Mouse (Mus musculus): ENCODE data around the gene Fyco1.

Fyco1 gene

GRCm38 (mm10) chr9:123851713-123852448 is at the start of gene Fyco1:
Gene Fyco1, minus strand, starts transcription at chr9:123851899.
- in situ Hi-C loops (cut with MboI, MseI) = loop anchor here (5.0 to 25.0 kb wide), 3 partner anchors 70 to 840 kb away; partner anchors contain the start of gene Tmem42 (in 1 of the 2)

GRCm38 (mm10) chr9:123872049-123872448 is 20.4 kb upstream of the Fyco1 start:
- in situ Hi-C loops (cut with MboI, MseI) = loop anchor here (5.0 to 25.0 kb wide), 3 partner anchors 50 to 860 kb away; partner anchors contain the start of gene Tmem42 (in 1 of the 2)

DNA sequence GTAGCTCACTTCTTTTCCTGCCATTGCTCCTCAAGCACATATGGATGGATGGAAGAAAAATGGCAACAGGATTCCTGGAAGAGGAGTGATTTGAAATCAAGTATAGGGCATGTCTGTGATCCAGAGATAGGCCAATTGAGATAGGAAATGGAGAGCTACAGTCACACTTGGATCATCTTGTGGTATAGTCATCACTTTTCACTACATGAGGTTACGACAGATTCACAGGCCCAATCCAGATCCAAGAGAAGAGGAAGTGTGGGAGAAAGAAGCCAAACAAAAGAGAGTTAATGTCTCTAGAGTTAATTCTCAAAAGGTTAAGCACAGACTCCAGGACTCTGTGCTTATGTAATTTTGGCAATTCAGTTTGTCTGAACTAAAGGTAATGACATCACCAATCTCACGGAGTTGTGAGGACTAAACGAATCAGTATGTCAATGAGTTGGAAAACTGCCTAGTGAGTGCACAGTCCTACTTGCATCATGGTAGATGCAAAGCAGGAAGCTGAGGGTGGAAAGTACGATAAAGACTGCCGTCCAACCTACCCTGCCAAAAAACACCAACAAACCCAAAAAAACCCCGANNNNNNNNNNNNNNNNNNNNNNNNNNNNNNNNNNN is 17.6 kb upstream of the Fyco1 start:
- in situ Hi-C loops (cut with MboI, MseI) = loop anchor here (5.0 to 25.0 kb wide), 3 partner anchors 58 to 857 kb away; partner anchors contain the start of gene Tmem42 (in 1 of the 2)

DNA sequence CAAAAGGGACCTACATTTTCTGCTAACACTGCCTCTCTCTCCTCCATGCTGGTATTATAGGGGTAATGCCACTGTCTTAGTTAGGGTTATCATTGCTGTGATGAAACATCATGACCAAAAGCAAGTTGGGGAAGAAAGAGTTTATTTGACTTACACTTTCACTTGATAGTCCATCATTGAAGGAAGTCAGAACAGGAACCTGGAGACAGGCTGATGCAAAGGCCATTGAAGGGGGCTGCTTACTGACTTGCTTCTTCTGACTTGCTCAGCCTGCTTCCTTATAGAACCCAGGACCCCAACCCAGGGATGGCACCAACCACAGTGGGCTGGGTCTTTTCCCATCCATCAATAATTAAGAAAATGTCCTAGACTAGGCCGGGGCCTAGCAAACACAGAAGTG is 11.9 kb upstream of the Fyco1 start:
- in situ Hi-C loops (cut with MboI, MseI) = loop anchor here in 1 of 2 experiments (25.0 kb wide), 1 partner anchor 851 kb away; the partner anchor contains the start of gene Tmem42

DNA sequence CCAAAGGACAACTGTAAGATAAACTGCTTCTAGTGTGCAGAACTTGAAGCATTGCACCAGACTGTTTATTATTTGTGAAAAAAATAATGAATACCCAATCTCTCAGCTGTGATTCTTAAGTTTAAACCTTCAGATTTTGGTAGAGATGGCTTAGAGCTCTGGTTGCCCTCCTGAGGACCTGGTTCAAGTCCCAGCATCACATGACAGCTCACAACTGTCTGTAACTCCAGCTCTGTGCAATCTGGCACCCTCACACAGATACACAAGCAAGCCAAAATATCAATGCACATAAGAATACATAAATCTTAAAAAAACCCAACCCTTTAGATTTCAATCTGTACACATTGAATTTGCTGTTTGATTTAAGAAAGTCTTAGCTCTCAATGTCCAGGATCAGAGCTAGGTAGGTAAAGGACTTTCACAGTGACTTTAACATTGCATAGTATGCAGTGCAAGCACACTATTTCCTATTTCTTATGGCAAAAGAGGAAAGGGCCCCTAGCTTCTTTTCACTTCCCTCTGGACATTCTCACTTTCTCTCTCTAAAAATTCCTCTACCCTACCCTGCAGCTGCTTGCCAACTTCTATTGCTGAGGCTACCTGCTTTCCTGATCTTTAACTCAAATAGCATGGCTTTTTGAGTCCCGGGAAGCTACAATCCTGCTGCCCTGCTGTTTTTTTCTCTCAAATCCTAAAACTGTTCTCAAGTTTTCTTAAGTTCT is 11.4 kb upstream of the Fyco1 start:
- in situ Hi-C loops (cut with MboI, MseI) = loop anchor here in 1 of 2 experiments (25.0 kb wide), 1 partner anchor 851 kb away; the partner anchor contains the start of gene Tmem42

GRCm38 (mm10) chr9:123861929-123862328 is 10.2 kb upstream of the Fyco1 start, which contains the start of gene Xcr1:
Gene Xcr1, minus strand, starts transcription at chr9:123862029.
- in situ Hi-C loops (cut with MboI, MseI) = loop anchor here in 1 of 2 experiments (25.0 kb wide), 1 partner anchor 850 kb away; the partner anchor contains the start of gene Tmem42

DNA sequence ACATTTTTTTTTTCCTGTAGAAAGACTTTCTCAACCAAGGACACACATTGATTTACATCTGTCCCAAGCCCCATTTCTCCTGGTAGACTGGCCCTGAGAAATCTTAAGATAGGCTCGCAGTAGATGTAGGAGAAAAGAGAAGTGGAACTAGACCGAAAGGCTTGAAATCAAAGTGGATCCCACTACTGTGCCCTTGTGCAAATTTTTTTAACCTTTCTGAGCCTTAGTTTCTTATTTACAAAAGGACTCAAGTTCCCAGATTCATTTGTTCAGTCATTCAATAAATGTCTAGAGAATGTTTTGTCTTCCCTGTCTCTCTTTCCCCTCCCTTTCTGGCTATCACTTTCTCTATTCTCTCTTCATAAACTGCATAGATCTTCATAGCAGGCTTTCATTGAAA is 5.1 kb upstream of the Fyco1 start:
- in situ Hi-C loops (cut with MboI, MseI) = loop anchor here (10.0 to 25.0 kb wide), 2 partner anchors 278 to 845 kb away; partner anchors contain the start of gene Tmem42 (in 1 of the 2)

DNA sequence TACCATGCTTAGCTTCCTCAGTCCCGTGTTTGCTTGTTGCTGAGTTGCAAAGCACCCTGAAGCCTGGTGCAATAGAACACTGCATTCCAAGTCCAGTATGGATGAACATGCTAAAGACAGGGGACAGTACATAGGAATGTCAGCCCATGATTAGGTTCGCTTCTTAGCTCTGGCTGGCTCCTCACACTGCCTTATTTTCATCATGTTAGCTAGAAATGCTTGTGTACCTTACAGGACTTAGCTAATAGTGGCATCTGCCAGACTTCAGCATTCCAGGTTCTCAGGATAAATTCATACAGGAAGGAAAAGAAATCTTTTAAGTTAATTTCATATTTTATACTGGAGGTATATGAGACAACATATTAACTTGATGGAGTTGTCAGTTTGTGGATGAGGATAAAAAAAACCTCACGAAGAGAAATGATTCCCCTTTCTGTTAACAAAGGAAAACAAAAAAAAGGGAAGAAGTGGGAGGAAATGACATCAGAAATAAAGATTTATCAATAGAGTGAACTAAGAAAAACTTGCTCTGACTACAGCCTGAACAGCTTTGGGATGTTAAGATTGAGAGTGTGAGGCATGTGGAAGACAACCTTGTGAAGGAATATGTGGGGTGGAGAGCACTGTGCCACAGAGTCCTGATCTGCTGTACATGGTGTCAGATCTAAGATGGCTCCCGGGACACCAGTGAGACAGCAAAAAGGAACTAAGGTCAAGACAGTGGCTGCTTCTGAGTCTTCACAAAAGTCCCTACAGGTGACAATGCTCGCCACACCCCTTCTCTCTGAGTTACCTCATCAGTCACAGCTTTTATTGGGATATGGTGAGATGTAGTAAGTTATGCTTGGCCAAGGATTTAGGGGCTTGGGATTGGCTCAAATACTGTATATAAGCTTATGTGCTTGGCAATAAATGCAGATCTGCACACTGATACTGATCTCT is 1.0 kb upstream of the Fyco1 start:
- in situ Hi-C loops (cut with MboI, MseI) = loop anchor here (5.0 to 25.0 kb wide), 3 partner anchors 70 to 840 kb away; partner anchors contain the start of gene Tmem42 (in 1 of the 2)

DNA sequence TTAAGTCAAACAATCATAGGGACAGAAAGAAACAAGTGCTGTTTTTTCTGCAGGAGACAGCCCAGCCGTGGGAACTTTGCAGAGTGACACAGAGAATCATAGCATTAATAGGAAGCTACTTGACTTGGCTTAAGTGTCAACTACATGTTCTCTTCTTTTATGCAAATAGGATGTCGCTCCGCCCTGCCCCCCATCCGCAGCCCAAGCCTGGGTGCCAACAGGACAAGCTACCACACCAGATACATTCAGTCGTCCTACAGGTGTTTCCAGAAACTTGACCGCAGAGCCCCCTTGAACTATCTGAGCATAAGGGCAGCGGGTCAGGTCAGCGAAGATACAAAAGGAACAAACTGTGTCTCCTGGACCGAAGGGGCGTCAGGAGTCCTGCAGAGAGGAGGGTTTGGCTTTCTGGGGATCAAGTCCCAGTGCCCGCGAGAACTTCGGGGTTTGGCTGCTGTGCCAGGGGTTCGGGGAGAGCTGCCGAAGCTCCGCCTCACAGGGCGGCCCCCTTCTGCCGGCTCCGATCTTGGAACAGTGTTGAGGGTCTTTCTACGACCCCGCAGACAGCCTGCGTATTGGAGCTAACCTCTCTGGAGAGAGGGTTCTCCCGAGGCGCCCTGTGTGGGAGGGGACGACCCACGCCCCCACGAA is 512 bp downstream of the Fyco1 start:
- in situ Hi-C loops (cut with MboI, MseI) = loop anchor here (5.0 to 25.0 kb wide), 3 partner anchors 71 to 839 kb away; partner anchors contain the start of gene Tmem42 (in 1 of the 2)

- in situ Hi-C loops (cut with MboI, MseI) = loop anchor here (5.0 to 25.0 kb wide), 3 partner anchors 72 to 838 kb away; partner anchors contain the start of gene Tmem42 (in 1 of the 2)
Observed at GRCm38 (mm10) chr9:123850705-123851061, 1.0 kb downstream of the Fyco1 start.

DNA sequence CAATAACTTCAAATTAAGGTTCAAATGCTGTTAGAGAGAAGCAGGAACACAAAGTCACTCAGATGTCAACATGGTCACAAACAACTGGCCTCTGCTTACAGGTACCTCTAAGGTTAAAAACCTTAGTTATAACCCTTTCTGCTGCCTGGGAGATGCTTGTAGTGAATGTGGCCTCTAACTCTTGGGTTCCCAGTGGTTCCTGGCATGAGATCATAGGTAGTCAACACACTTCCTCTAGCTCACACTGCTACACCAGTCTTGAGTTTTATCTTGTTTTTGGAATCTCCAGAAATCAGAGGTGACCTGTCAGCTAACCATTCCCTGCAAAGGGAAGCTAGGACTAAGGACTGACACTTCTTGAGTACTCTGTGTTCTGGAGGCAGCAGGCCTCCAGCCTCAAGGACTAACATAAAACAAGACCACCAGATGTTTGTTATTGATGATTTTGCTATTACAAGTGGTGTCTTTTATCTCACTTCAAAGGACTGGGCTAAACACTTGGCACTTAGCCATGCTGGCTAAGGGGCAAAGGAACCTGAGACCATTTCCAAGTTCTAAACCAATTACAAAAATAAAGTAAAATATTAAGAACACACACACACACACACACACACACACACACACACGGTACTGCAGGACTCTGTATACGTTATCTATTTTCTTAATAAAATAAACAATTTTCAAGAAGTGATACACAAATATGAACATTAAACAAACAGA is 1.6 kb downstream of the Fyco1 start:
- in situ Hi-C loops (cut with MboI, MseI) = loop anchor here (5.0 to 25.0 kb wide), 3 partner anchors 72 to 838 kb away; partner anchors contain the start of gene Tmem42 (in 1 of the 2)

DNA sequence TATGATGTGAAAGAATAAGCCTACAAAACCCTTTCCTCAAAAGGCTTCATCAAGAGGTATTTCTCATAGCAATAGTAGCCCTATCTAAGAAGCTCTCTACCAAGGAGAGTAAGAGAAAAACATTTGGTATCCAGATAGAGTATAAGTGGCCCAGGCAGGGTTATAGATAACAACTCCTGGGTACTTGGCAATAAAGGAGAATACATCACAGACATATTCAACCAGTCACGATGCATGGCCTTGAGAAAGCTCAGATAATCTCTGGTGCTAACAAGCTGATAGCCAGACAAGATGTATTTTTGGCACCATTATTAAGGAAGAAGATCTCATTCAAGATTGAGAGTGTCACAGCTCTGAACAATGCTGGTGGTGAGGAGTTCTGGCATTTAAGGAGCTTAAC is 5.2 kb downstream of the Fyco1 start:
- in situ Hi-C loops (cut with MboI, MseI) = no loop called here

DNA sequence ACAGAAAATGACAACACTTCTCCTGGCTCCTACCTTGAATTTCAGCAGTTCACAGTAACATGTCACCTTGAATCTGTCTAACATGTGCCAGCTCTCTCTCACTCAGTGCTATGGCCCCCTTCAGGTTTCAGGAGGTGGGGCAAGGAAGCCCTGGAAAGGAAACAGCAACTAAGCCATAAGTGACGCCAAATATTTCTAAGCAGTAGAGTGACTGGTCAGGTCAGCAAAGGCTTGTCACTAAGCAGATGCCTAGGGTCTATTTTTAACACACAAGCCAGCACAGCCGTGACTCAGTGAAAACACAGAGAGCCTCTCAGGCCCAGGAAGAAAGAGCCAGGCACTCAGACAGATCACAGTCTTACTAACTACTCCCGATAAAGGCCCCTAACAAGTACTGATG is 6.6 kb downstream of the Fyco1 start:
- in situ Hi-C loops (cut with MboI, MseI) = no loop called here

- in situ Hi-C loops (cut with MboI, MseI) = no loop called here
Observed at GRCm38 (mm10) chr9:123844468-123844867, 7.2 kb downstream of the Fyco1 start.

DNA sequence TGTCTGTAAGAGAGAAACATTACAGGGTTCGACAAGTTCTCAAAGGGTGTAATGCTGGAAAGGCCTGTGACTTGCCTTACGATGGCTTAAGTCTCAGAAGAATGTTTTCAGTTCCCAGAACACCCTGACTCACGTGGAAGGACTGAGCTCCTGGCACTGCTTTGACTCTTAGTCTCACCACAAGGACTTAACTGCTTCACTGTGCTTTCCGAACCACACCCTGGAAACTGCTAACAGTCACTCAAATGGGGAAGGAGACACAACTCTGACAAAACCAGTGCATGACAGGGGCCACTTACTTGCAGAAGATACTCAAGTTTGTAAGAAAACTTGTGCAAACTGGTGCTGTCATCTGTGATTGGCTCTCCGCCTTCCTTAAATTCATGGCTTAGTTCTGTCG is 11.5 kb downstream of the Fyco1 start:
- in situ Hi-C loops (cut with MboI, MseI) = no loop called here

GRCm38 (mm10) chr9:123835851-123836250 is 15.8 kb downstream of the Fyco1 start:
- in situ Hi-C loops (cut with MboI, MseI) = loop anchor here in 1 of 2 experiments (10.0 kb wide), 1 partner anchor 229 kb away; no protein-coding TSS in a partner anchor

DNA sequence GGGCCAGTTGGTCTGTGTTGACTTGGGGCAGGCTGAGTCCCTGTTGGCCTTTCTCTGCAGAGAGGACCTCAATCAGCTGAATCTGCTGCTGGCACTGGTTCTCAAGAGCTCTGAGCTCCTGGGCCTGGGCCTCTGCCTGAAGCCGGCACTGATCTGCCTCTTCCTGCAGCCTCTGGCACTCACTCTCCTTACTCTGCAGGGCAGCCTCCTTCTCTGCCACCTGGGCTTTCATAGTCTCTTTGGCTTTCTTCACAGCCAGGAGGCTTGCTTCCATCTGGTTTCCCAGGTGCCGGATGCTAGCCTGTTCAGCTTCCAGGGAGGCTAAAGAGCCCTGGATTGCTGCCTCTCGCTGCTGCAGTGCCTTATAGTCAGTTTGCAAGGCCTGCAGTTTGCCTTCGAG is 22.8 kb downstream of the Fyco1 start:
- in situ Hi-C loops (cut with MboI, MseI) = no loop called here

- in situ Hi-C loops (cut with MboI, MseI) = no loop called here
Observed at GRCm38 (mm10) chr9:123826631-123827030, 25.1 kb downstream of the Fyco1 start.

DNA sequence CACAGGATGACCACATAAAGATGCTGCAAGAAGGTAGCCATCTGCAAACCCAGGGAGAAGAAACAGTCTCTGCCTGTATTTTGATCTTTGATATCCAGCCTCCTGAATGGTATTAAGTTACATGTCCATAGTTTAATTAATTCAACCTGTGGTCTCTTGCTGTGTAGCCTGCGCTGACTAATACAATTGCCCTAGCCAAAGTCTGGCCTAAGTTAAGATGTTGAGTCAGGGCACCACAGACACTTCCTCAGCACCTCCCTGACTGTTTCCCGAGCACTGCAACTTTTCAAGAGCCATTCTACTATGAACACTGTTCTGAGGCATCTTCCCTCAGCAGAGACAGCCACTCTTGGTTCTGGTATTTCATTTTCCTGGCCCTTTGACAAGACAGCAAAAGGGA is 33.1 kb downstream of the Fyco1 start:
- in situ Hi-C loops (cut with MboI, MseI) = no loop called here
